Mouse (Mus musculus): ENCODE measurements around the gene Pdlim7. TPM values are rescaled to one million over a fixed set of nuclear protein-coding genes. Genes with fewer than 3 reads are reported as not detected.
A peak's percentile ranks its signal among the peaks of the same experiment; 100 is the strongest.

Pdlim7 gene
- polyA plus RNA-seq, 1 experiment, result 382 TPM

DNA sequence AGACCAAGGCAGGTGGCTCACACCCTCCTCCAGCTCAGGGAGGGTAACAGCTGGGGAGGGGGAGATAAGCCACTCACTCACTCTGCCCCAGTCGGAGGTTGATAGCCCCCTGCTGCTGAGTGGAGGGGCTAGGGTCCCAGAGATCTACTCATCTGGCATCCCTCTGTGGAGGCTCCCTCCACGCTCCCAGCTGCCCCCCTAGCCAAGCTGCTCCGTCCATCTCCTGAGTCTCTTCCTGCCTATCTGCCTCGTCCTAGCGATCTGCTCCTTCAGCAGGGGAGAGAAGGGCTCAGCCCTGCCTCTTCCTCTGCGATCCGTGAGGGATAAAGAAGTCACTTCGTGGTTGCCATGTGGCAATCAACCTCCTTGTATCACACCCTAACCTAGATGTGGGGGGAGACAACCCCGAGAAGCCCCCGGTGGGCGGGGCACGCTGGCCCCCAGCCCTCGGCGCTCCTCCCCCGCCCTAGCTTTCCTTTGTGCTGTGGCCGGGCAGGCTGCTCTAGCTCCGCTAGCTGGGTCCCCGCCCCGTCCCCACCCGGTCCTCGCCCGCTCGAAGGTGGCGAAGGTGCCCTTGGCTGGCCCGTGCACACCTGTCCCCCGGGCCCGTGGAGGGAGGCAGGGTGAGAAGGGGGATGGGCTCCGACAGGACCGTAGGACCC is 26.4 kb downstream of the Pdlim7 start:
- no peak for DNase-seq (ENCODE audit: low spot score)

GRCm38 (mm10) chr13:55486029-55486794 is 27.3 kb downstream of the Pdlim7 start:
- DNase-seq (ENCODE audit: low spot score), result no peak

- no peak for DNase-seq (ENCODE audit: low spot score)
These were observed 28.9 kb downstream of the Pdlim7 start for GRCm38 (mm10) chr13:55484520-55485088.

GRCm38 (mm10) chr13:55483593-55483992 is 29.9 kb downstream of the Pdlim7 start:
- no peak for DNase-seq (ENCODE audit: low spot score)

GRCm38 (mm10) chr13:55483071-55483470 is 30.4 kb downstream of the Pdlim7 start:
- DNase-seq (ENCODE audit: low spot score), result no peak

DNA sequence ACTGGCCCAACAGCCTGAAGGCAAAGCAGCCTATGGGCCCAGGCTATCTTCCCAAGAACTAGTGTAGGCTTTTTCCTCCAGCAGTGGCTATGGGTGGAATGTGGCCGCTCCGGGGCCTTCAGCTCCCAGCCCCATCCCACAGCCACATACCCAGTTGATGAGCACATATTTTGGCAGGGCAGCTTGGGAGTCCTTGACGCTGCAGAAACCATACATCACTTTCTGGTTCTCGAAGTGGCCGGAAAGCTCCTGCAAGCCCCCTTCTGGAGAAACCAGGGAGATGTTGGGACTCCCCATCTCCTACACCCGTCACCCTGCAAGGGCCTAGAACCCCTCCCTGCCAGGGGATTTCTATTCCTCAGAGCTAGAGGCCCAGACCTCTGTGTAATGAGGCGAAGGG is 30.9 kb downstream of the Pdlim7 start:
- DNase-seq (ENCODE audit: low spot score), result no peak

DNA sequence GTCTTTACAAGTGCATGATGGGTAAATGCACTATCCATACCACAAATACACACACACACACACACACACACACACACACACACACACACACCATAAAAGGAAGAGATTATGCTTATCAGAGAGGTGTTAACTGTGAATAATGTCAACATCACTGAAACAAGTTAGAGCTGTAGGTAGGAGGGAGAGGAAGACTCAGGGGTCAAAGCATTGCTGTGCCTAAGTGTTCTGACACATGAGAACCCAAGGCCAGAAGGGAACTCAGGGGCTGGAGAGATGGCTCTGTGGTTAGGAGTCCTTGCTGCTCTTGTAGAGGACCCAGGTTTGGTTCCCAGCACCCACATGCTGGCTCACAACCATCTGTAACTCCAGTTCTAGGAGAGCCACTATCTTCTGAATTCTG is 33.5 kb downstream of the Pdlim7 start:
- no peak for DNase-seq (ENCODE audit: low spot score)

DNA sequence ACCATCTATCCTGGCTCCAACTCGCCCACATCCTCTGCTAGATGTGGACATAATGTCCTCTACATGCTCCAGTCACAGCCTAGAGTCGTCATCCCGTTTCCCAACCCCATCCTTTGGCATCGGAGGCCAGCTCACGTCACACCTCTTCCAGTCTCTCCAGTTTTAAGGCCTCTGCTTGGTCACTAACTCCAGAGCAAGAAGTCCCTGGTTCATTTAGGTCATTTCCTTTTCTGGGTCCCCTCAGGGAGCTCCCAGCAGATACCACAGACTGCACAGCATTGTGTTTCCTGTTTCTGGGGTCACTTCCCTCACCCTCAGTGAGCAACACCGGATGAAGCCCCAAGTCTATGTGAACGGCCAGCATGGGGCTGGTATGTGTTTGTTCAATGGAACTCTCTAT is 34.5 kb downstream of the Pdlim7 start:
- DNase-seq (ENCODE audit: low spot score), result no peak

- DNase-seq (ENCODE audit: low spot score), result no peak
These were observed 35.4 kb downstream of the Pdlim7 start for GRCm38 (mm10) chr13:55478036-55478435.

GRCm38 (mm10) chr13:55477492-55477891 is 36.0 kb downstream of the Pdlim7 start:
- DNase-seq (ENCODE audit: low spot score), result no peak

- DNase-seq (ENCODE audit: low spot score), result no peak
These were observed 37.2 kb downstream of the Pdlim7 start for GRCm38 (mm10) chr13:55476256-55476655.

DNA sequence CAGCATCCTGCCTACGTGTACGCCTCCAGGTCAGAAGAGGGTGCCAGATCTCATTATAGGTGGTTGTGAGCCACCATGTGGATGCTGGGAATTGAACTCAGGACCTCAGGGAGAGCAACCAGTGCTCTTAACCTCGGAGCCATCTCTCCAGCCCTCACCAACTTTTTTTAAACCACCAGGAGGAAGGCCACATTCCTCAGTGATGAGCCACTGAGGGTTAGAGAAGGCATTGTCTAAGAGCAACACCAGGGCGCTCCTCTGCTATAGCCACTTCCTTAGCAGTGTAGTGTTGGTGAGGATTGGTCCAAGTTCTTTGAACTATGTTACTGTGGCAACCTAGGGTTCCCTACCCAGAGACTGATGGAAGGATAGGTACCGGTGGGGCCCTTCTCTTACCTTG is 37.7 kb downstream of the Pdlim7 start:
- DNase-seq (ENCODE audit: low spot score), result no peak

GRCm38 (mm10) chr13:55474621-55475069 is 38.8 kb downstream of the Pdlim7 start:
- DNase-seq (ENCODE audit: low spot score), result no peak

DNA sequence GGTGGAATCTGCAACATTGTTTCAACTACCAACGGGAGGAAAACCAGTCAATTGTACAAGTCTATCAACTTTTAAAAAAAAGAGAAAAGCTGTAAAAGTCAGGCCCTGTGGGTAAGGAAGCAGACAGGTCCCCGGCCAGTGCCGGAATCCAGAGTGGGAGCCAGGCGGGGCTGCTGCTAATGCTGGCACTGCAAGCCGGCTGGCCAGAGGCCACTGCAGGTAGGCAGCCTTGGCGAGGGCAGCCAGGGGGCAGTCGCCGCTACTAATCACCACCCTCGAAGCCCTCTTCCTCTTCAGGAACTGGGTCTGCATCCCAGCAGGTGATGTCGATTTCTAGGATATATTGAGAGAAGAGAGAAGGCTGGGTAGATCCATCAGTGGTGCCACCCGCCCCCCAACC is 39.5 kb downstream of the Pdlim7 start:
- DNase-seq (ENCODE audit: low spot score), result no peak

- DNase-seq (ENCODE audit: low spot score), result no peak
These were observed 40.2 kb downstream of the Pdlim7 start for GRCm38 (mm10) chr13:55473076-55473831.

- peak; percentile 48 for DNase-seq (ENCODE audit: low spot score)
These were observed 41.1 kb downstream of the Pdlim7 start for GRCm38 (mm10) chr13:55472132-55473022.

DNA sequence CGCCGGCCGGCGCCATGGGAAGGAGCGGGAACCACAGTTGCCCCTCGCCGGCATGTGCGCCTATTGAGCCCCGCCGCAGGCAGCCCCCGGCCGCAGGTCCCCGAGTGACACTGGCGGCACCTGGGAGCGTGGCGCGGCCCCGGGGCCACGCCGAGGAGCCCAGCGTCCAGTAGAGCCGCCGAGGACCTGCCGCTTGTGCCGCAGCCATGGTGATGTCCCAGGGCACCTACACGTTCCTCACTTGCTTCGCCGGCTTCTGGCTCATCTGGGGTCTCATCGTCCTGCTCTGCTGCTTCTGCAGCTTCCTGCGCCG is 41.7 kb downstream of the Pdlim7 start:
- no peak for DNase-seq (ENCODE audit: low spot score)

DNA sequence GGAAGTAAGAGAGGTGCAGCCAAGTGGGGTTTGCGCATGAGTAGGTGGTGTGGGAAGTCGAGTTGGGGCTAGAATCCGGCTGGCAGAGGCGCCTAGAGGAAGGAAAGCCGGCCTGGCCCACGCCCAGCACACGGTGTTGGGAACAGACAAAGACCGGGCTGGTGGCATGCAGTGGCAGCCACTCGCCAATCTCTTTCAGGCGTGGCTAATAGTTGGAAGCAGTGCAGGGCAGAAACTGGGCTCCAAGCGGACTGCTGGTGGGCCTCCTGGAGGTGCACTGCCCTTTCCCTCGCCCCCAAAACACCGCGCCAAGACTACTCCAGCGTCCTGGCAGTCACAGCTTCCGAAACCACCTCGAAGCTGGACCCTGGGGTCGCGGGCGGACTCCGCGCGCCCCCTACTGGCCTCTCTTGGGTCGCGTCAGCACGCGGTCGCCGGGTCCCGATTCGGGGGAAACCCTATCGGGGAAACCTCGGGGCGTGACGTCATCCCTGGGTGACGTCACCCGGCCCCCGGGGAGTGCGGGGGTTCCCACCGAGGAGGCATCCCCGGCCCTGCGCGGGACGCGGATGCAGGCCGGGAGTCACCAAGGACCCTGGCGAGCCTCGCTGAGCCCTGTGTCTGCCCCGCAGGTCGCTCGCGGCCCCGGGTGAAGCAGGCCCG is 42.2 kb downstream of the Pdlim7 start:
- DNase-seq (ENCODE audit: low spot score), result peak; percentile 80

DNA sequence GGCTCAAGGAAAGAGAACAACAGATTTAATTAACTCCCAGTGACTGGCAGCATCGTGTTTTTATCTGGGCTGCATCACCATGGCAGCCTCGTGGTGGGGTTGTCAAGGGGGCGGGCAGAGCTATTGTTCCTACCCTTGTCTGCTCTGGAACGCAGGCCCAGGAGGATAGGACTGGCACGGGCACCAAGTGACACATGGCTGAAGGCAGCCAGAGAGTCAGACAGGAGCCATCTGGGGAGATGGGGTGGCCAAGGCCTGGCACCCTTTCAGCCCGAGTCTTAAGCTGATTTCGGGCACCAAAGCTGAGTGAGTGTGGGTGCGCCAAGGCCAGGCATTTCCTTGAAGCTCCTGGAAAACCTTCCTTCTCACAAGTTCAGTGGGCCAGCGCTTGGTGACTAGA is 43.1 kb downstream of the Pdlim7 start:
- no peak for DNase-seq (ENCODE audit: low spot score)

DNA sequence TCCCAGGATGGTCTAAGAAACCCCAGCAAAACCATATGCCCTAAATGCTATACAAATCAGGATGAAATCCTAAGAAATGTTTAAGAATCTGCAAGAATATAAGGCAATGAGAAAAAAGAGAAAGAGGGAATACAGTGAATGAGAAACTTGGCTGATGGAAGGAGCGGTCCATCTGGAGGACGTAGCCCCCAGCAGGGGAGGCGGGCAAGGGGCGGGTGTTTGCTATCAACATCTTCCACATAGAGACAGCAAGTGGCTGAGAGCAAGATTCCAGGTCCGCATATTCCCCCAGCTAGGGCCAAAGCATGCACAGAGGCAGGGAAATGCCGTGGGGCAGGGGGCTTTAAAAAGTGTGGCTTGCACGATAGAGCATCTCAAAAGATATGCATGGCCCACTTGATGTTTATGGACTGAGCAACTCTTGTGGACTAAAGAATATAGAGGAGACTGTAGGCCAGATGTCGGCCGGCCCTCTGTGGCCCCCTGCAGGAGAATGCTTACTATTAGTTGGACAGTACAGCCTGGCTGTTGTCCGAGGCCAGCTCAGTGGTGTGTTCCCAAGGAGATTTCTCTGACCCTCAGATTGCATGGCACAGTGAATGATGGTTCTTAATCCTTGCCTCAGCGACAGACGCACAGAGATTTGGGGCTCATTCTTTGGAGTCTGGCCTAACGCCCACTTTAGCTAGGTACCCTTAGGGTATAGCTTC is 44.5 kb downstream of the Pdlim7 start:
- no peak for DNase-seq (ENCODE audit: low spot score)

Measured in urinary bladder, adult 2 months (tissue).